In genomic region chr1:176331344-176331743, GRCm38 (mm10) we compare ENCODE assay signal across 28 mouse cellular contexts. TPM values are rescaled to one million over a fixed set of nuclear protein-coding genes. Genes with fewer than 3 reads are reported as not detected.
A peak's percentile ranks its signal among the peaks of the same experiment; 100 is the strongest.
DNase-seq lines count a peak whose midpoint lies in the region; ATAC-seq and TF ChIP-seq lines count a peak whose summit lies in the region.
"Had no signal": no experiment of that assay in that cellular context is flagged by ENCODE, and none has a peak within 500 bp of the region (broad histone marks: within the 10 kb centered on the region; RNA-seq: fewer than 3 reads in every experiment).

No protein-coding gene starts in this region.

- no peaks in the 10 kb centered on the region for H3K9me3 ChIP-seq in forebrain, postnatal 0 days (ENCODE audit: low read length)
- no peaks in the 10 kb centered on the region for H3K9me3 ChIP-seq in forebrain, embryonic 16.5 days (ENCODE audit: control insufficient read depth, low read length)
- no peaks in the 10 kb centered on the region for H3K9me3 ChIP-seq in liver, embryonic 14.5 days (ENCODE audit: control insufficient read depth, low read length)
- no peaks in the 10 kb centered on the region for H3K9me3 ChIP-seq in E14TG2a.4 (ENCODE audit: low read length)
- H3K9me3 ChIP-seq: embryonic facial prominence, embryonic 15.5 days; heart, embryonic 13.5 days; hindbrain, embryonic 15.5 days; lung, embryonic 15.5 days; midbrain, embryonic 12.5 days; neural tube, embryonic 13.5 days; stomach, embryonic 15.5 days had no signal

- no peaks in the 10 kb centered on the region for H3K27me3 ChIP-seq in forebrain, postnatal 0 days (ENCODE audit: insufficient read depth, low read length)
- H3K27me3 ChIP-seq in forebrain, embryonic 16.5 days (replicated peaks; ENCODE audit: control insufficient read depth, insufficient read depth, low read length): no peaks in the 10 kb centered on the region
- H3K27me3 ChIP-seq in liver, embryonic 14.5 days (ENCODE audit: control insufficient read depth, insufficient read depth, low read length): no peaks in the 10 kb centered on the region
- H3K27me3 ChIP-seq in E14TG2a.4 (ENCODE audit: insufficient read depth, low read length): no peaks in the 10 kb centered on the region
- H3K27me3 ChIP-seq: embryonic facial prominence, embryonic 15.5 days; heart, embryonic 13.5 days; hindbrain, embryonic 15.5 days; lung, embryonic 15.5 days; midbrain, embryonic 12.5 days; neural tube, embryonic 13.5 days; Patski; stomach, embryonic 15.5 days had no signal

- no peak for DNase-seq in forebrain, postnatal 0 days
- no peak for DNase-seq in liver, embryonic 14.5 days (ENCODE audit: low read depth in 3 of 3, low spot score in 3 of 3)
- no peak for DNase-seq in liver
- DNase-seq in brain, embryonic 14.5 days (ENCODE audit: low read depth): no peak
- DNase-seq in cerebellum, adult 11-12 months: no peak
- DNase-seq in left cerebral cortex, adult 11 months (ENCODE audit: low spot score): no peak
- DNase-seq: adrenal gland, postnatal 14 days; cerebellum, adult 18-20 months; cerebellum, postnatal 25 days; kidney, adult 11 months; kidney, postnatal 10 days; left cerebral cortex, postnatal 4 days; right cerebral cortex, adult 18-20 months; thymus, postnatal 25 days had no signal

- TF ChIP-seq POLR2A in brain, embryonic 14.5 days (IDR thresholded peaks at IDR 0.05; ENCODE audit: borderline replicate concordance, extremely low read depth, insufficient read depth, insufficient read length, poor library complexity, severe bottlenecking): no peak

- H3K4me2 ChIP-seq in forebrain, postnatal 0 days (ENCODE audit: low read depth): no peak overlapping the region
- H3K4me2 ChIP-seq in forebrain, embryonic 16.5 days (ENCODE audit: low read length): no peak overlapping the region
- H3K4me2 ChIP-seq in liver, embryonic 14.5 days (ENCODE audit: low read depth): no peak overlapping the region
- H3K4me2 ChIP-seq: embryonic facial prominence, embryonic 15.5 days; heart, embryonic 13.5 days; hindbrain, embryonic 15.5 days; lung, embryonic 15.5 days; midbrain, embryonic 12.5 days; neural tube, embryonic 13.5 days; stomach, embryonic 15.5 days had no signal

- no peaks in the 10 kb centered on the region for H3K36me3 ChIP-seq in forebrain, postnatal 0 days (ENCODE audit: insufficient read depth)
- H3K36me3 ChIP-seq in forebrain, embryonic 16.5 days (ENCODE audit: control insufficient read depth, insufficient read depth): no peaks in the 10 kb centered on the region
- H3K36me3 ChIP-seq in liver, embryonic 14.5 days (replicated peaks; ENCODE audit: control insufficient read depth, insufficient read depth, low read depth): no peaks in the 10 kb centered on the region
- H3K36me3 ChIP-seq in E14TG2a.4 (ENCODE audit: insufficient read depth, low read length): no peaks in the 10 kb centered on the region
- H3K36me3 ChIP-seq: embryonic facial prominence, embryonic 15.5 days; heart, embryonic 13.5 days; hindbrain, embryonic 15.5 days; lung, embryonic 15.5 days; midbrain, embryonic 12.5 days; neural tube, embryonic 13.5 days; stomach, embryonic 15.5 days had no signal

- TF ChIP-seq EP300 in liver, embryonic 14.5 days (IDR thresholded peaks at IDR 0.05; ENCODE audit: low read depth): no peak

- H3K4me1 ChIP-seq in forebrain, postnatal 0 days (ENCODE audit: insufficient read depth): no peaks in the 10 kb centered on the region
- no peaks in the 10 kb centered on the region for H3K4me1 ChIP-seq in forebrain, embryonic 16.5 days (replicated peaks; ENCODE audit: control insufficient read depth, insufficient read depth, low read length)
- H3K4me1 ChIP-seq in liver, embryonic 14.5 days (replicated peaks; ENCODE audit: control insufficient read depth in 2 of 2, insufficient read depth in 2 of 2, low read length in 1 of 2): no peaks in the 10 kb centered on the region
- no peaks in the 10 kb centered on the region for H3K4me1 ChIP-seq in E14TG2a.4 (replicated peaks; ENCODE audit: low read depth, low read length)
- H3K4me1 ChIP-seq: embryonic facial prominence, embryonic 15.5 days; heart, embryonic 13.5 days; hindbrain, embryonic 15.5 days; lung, embryonic 15.5 days; midbrain, embryonic 12.5 days; stomach, embryonic 15.5 days had no signal

- ATAC-seq in forebrain, postnatal 0 days: no peak
- ATAC-seq in forebrain, embryonic 16.5 days: no peak
- ATAC-seq in liver, embryonic 14.5 days (ENCODE audit: insufficient read depth): no peak
- ATAC-seq: Patski had no signal

- WGBS in forebrain, postnatal 0 days: 69% methylated on average over 3 of the region's 3 CpGs
- 74% methylated on average over 3 of the region's 3 CpGs for WGBS in forebrain, embryonic 16.5 days
- WGBS in liver, embryonic 14.5 days (ENCODE audit: insufficient replicate concordance): 47% methylated on average over 3 of the region's 3 CpGs

- H3K9ac ChIP-seq in forebrain, postnatal 0 days: no peak overlapping the region
- no peak overlapping the region for H3K9ac ChIP-seq in forebrain, embryonic 16.5 days (replicated peaks; ENCODE audit: low read depth, low read length)
- no peak overlapping the region for H3K9ac ChIP-seq in liver, embryonic 14.5 days (replicated peaks)
- H3K9ac ChIP-seq: embryonic facial prominence, embryonic 15.5 days; heart, embryonic 13.5 days; hindbrain, embryonic 15.5 days; lung, embryonic 15.5 days; midbrain, embryonic 12.5 days; neural tube, embryonic 13.5 days; stomach, embryonic 15.5 days had no signal

- H3K4me3 ChIP-seq in forebrain, postnatal 0 days (ENCODE audit: low read depth, low read length): no peak overlapping the region
- H3K4me3 ChIP-seq in forebrain, embryonic 16.5 days (replicated peaks; ENCODE audit: low read length): no peak overlapping the region
- no peak overlapping the region for H3K4me3 ChIP-seq in liver, embryonic 14.5 days (ENCODE audit: insufficient read depth in 1 of 2, low read depth in 2 of 2, low read length in 2 of 2)
- no peak overlapping the region for H3K4me3 ChIP-seq in E14TG2a.4 (replicated peaks; ENCODE audit: low read length)
- H3K4me3 ChIP-seq: embryonic facial prominence, embryonic 15.5 days; heart, embryonic 13.5 days; hindbrain, embryonic 15.5 days; lung, embryonic 15.5 days; midbrain, embryonic 12.5 days; neural tube, embryonic 13.5 days; stomach, embryonic 15.5 days had no signal

- no peak overlapping the region for H3K27ac ChIP-seq in forebrain, postnatal 0 days (ENCODE audit: low read depth, low read length)
- no peak overlapping the region for H3K27ac ChIP-seq in forebrain, embryonic 16.5 days (ENCODE audit: low read length)
- H3K27ac ChIP-seq in liver, embryonic 14.5 days: no peak overlapping the region
- H3K27ac ChIP-seq: embryonic facial prominence, embryonic 15.5 days; heart, embryonic 13.5 days; hindbrain, embryonic 15.5 days; lung, embryonic 15.5 days; macrophage; midbrain, embryonic 12.5 days; neural tube, embryonic 13.5 days; stomach, embryonic 15.5 days had no signal

- 0 out of 2 replicates have a peak, but pooled peaks have one; percentile 15 for TF ChIP-seq CTCF in forebrain, postnatal 0 days (IDR thresholded peaks at IDR 0.05; ENCODE audit: low read depth)
- peak; percentile 39 for TF ChIP-seq CTCF in liver, embryonic 14.5 days (IDR thresholded peaks at IDR 0.05; ENCODE audit: low read depth)
- peak; percentile 78 for TF ChIP-seq CTCF in E14TG2a.4 (conservative IDR thresholded peaks at IDR 0.05; ENCODE audit: low read length)
- peak; percentile 36; the same call in 1 of the 2 replicates for TF ChIP-seq CTCF in brain, embryonic 14.5 days (IDR thresholded peaks at IDR 0.05; ENCODE audit: borderline replicate concordance, extremely low read depth, insufficient read depth, insufficient read length)

RNA-seq across cellular contexts. Expression of gene Pld5, which starts 56.2 kb away (rescaled TPM):
- total RNA-seq in forebrain, postnatal 0 days (2014; rRNA removed): 1.9 and 2.9 TPM in 2 replicates
- 0.89 and 1.7 TPM in 2 replicates for polyA plus RNA-seq in forebrain, postnatal 0 days (2015; fragmentation: Nextera tagmentation; extraction: Ambion mirVana)
- polyA plus RNA-seq in forebrain, embryonic 16.5 days (2015; fragmentation: Nextera tagmentation; extraction: Ambion mirVana): 1.0 and 1.6 TPM in 2 replicates
- polyA plus RNA-seq in liver, embryonic 14.5 days (2012; rRNA removed): 0.01 and 0.02 TPM in 2 replicates
- polyA plus RNA-seq in liver, embryonic 14.5 days (2014; fragmentation: Nextera tagmentation; extraction: Ambion mirVana): not detected in 2 replicates
- 1.5 and 4.3 TPM in 2 replicates for polyA plus RNA-seq in brain, embryonic 14.5 days (2012; rRNA removed)
- total RNA-seq: granulocyte monocyte progenitor cell, adult 5-6 weeks; liver, adult 2 months had no signal
- polyA plus RNA-seq: liver, adult 2 months; macrophage; Patski; spleen, adult 2 months had no signal

Comparison
In these comparisons a context has a peak if more than half of its experiments do, and no peak if none do; other contexts are left out.
1. CTCF ChIP-seq: peak in every context shown above with its lines; median percentile 78 in E14TG2a.4; 39 in liver, embryonic 14.5 days; 36 in brain, embryonic 14.5 days; 15 in forebrain, postnatal 0 days.